Mouse (Mus musculus) myocyte (in vitro differentiated cells): ENCODE measurements around the gene Tuba1c.

Experiments
- E2F4 ChIP-seq: IDR thresholded peaks from one replicate; pipeline ENCODE4 v1.6.1; 2011; ENCODE audit warnings: mild to moderate bottlenecking, control low read depth, moderate library complexity; ENCODE audit not compliant: insufficient read depth
- MAX ChIP-seq: IDR thresholded peaks from one replicate; pipeline ENCODE4 v1.6.1; 2011; ENCODE audit warnings: low read depth, mild to moderate bottlenecking, control low read depth
- MYOD1 ChIP-seq, 3 experiments: IDR thresholded peaks; one replicate each; pipeline ENCODE4 v1.6.1; 2011; ENCODE audit warnings: control low read depth in 2 of 3, low read depth in 2 of 3, mild to moderate bottlenecking in 2 of 3, moderate library complexity in 1 of 3; ENCODE audit not compliant: insufficient read length in 2 of 3, control insufficient read depth in 1 of 3
- MYOG ChIP-seq, 3 experiments: IDR thresholded peaks; one replicate each; pipeline ENCODE4 v1.6.1; 2011; ENCODE audit warnings: control low read depth in 2 of 3, low read depth in 2 of 3, mild to moderate bottlenecking in 2 of 3; ENCODE audit not compliant: insufficient read length in 2 of 3, control insufficient read depth in 1 of 3, insufficient read depth in 1 of 3
- POLR2A ChIP-seq: IDR thresholded peaks from one replicate; pipeline ENCODE4 v1.6.1; 2011; ENCODE audit warnings: low read depth, mild to moderate bottlenecking, control low read depth, moderate library complexity; ENCODE audit not compliant: insufficient read length
- POLR2AphosphoS2 ChIP-seq: IDR thresholded peaks from one replicate; pipeline ENCODE4 v1.6.1; 2011; ENCODE audit warnings: low read depth, control low read depth; ENCODE audit not compliant: insufficient read length
- TCF3 ChIP-seq: IDR thresholded peaks from one replicate; pipeline ENCODE4 v1.6.1; 2011; ENCODE audit warnings: low read depth, control low read depth; ENCODE audit not compliant: insufficient read length
- USF1 ChIP-seq: IDR thresholded peaks from one replicate; pipeline ENCODE4 v1.6.1; 2011; ENCODE audit warnings: low read depth, mild to moderate bottlenecking, control low read depth, moderate library complexity

- no peak for TF ChIP-seq POLR2A
- no peak for TF ChIP-seq TCF3
- no peak for TF ChIP-seq USF1
- TF ChIP-seq MAX: no peak
- TF ChIP-seq POLR2AphosphoS2: no peak
- TF ChIP-seq MYOD1 (IDR thresholded peaks at IDR 0.05; ENCODE audit: control insufficient read depth in 1 of 3, insufficient read length in 2 of 3, low read depth in 2 of 3): no peak
- no peak for TF ChIP-seq E2F4
- no peak for TF ChIP-seq MYOG (IDR thresholded peaks at IDR 0.05; ENCODE audit: control insufficient read depth in 1 of 3, insufficient read depth in 1 of 3, insufficient read length in 2 of 3, low read depth in 2 of 3)
These were observed 2.6 kb upstream of the Tuba1c start for GRCm38 (mm10) chr15:99027116-99027515.
